Mouse (Mus musculus) left cerebral cortex, adult 18-20 months (tissue): Measurements from ENCODE around the gene Nav3. TPM values are rescaled to one million over a fixed set of nuclear protein-coding genes. Genes with fewer than 3 reads are reported as not detected.

Experiments used
- DNase-seq, 2 experiments: peaks; one replicate each; pipeline ENCODE4 v3.0.0; 2021 to 2022; ENCODE audit warnings: low spot score in 2 of 2, mixed read lengths in 1 of 2
- total RNA-seq, 2 experiments: library from RNA; stranded (reverse); gene quantifications; 2 replicates each; pipeline ENCODE4 v1.2.3; 2021

Gene Nav3
- total RNA-seq, 2 experiments from 2014 or later = 103 to 116 TPM

DNA sequence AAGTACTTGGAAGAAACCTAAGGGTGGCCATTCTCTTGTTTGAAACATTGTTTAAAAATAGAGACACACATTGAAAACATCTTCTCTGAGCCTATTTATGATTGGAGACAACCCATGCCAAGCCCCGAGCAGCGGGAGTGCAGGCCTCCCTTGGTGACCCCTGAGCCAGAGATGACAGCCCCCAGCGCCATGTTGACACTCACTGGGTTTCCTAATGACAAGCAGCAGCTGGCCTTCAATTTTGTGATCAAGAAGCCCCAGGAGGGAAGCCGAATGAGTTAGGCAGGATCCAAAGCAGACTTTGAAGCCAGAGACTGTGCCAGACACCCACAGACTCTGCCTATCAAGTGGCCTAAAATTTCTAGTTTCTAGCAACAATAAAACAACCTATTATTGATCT lies 263.1 kb downstream of the Nav3 start:
- no peak for DNase-seq

DNA sequence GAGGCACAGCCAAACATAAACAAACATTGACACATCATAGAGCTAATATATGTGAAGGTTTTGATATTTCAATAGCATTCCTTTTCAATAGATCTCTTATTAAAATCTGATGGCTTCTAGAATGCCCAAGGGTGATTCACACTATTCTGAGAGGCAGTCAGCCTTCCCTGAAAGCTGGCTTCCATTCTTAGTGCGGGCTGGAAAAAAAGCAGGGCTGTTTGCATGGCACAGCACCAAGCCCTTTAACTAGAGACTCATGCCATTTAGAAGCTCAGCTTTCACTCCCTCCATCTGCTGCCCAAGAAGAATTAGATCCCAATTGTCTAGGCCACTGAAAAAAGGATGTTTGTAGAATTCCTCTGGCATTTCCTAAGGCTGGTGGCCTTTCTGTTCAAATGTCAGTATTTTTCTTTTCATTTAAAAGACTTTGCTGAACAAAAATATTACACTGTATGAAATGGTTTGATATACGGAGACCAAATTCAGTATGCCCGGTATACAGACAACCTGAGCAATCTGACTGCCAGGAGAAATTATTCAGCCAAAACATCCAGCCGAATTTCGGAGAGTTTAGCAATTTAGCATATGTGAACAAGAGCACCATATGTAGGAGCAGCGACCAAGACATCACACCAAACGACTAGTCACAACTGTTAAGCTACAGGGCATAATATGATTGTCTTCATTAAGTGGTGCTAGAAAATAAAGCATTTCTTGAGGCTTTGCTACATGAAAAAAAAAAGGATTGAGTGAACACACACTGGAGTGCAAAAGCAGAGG lies 263.8 kb downstream of the Nav3 start:
- DNase-seq = peak; percentile 39 to 54

DNA sequence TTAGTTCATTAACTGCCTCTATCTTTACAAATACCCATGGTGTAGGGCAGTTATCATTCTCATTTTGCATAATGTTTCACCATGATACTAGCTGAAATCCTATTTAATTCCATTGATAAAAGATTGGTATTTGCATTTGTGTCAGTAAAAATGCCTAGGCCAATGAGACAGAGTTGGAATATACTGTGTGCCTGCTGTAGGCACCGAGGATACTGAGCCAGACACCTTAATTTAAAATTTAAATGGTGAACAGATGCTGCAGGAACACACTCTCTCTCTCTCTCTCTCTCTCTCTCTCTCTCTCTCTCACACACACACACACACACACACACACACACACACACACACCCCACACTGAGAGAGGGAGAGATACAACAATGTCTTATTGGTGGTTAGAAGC lies 269.8 kb downstream of the Nav3 start:
- DNase-seq = no peak

DNA sequence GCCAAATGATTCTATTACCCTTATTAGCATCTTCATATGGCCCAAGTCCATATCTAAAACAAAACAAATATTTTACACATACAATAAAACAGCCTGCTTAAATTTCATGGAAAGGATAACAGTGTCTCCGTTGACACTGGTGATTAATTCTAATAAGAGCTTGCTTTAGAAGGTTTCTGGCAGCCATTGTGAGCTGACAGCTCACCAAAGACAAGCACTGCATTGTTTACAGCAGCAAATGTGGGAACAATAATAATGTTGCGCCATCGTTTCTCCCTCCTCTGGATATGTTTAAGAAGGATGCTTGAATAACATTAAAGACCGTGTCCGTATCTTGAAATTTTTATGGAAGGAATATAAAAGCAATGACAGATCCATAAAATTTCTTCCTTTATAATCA lies 280.1 kb downstream of the Nav3 start:
- DNase-seq = no peak

DNA sequence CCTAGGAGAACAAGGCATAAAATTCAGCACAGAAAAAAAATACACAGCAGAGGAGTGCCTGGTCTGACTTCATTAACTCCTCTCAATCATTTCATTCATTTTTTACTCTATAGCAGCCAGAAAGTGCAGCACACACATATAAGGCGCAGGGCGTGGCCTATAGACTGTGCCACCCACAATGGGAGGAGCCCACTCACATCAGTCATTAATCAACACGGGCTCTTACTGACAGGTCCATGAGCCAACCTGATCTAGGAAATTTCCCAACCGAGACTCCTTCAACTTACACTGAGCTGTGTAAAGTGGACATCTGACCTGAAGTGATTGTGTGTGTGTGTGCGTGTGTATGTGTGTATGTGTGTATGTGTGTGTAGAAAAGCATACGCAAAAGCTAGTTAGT lies 286.6 kb downstream of the Nav3 start:
- DNase-seq = no peak

DNA sequence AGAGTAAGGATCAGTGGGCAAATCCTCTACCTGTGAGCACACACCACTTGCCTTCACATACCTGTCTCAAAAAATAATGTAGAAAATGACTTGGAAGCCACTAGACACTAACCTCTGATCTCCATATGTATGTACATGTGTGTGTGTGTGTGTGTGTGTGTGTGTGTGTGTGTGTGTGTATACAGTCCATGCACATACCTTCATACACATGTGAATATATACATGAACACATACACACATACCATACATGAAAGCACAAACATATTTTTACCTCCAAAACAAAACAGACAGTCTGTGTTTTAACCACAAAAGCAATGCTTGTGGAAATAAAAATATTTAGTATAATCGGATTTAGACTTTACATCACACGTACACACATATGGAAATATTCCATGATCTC lies 287.1 kb downstream of the Nav3 start:
- DNase-seq = no peak

DNA sequence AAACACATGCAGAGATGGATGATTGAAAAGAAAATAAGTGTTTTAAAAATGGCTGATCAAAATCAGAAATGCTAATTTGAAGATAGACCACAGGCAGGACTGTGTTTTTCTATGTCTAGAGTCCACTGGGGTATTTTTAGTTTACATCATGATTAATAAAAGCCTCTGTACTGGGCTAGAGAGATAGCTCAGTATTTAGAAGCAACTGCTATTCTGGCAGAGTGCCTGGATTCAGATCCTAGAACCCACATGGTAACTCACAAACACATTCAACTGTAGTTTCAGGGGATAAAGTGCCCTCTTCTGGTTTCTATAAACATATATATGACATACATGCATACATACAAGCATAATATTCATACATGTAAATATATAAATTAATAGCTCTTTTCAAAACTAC lies 293.4 kb downstream of the Nav3 start:
- no peak for DNase-seq

DNA sequence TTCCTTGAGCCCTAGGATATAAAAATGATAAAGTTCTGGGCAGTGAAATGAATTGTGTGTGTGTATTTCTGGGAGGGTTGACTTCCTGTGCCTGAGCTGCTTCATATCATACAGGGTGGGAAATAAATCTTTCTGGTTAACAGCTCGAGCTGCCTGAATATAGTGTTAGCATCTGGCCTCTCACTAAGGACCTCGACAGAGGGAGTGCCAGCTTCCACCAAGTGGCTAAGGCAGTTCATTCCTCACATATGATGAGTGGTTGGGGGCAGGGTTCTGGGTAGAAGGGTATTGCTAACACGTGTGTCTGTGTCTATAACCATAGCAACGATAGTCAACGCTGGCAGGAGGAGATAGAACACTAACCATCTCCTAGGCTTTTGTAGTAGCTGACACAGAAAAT lies 295.1 kb downstream of the Nav3 start:
- DNase-seq = no peak

DNA sequence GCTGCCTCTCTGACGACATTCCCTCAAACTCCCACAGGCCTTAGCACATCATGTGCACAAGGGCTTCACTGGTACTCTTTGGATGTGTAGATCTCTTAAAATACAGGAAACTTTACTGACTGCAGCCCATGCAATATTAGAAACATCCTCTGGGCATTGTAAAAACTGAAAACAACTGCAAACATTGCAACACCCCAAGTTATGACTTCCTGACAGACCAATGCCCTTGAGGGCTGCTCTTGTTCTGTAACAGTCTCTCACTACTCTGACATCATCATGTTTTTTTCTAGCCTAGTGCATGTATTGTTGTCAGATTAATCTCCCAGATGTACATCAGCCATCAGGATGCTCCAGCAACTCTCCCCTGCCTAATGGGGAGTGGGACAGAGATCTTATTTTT lies 296.5 kb downstream of the Nav3 start:
- DNase-seq = no peak

DNA sequence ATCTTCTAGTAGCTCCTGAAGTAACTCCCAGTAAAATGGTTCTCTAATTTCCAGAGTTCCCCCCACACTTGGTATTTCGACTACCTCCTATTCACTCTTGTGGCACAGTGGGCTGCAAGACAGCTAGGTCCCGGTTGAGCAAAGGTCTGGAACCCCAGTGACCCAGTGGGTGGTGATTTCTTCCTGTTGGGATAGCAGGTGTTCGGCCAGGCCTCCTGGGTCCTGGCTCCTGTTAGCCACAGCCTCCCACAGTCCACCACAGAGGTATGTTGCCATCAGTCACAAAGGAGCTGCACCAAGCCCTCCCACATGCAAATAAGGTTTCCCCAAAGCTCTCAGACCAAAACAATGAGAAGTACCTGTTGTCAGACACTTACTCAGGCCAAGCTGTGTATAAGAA lies 297.9 kb downstream of the Nav3 start:
- DNase-seq = no peak

DNA sequence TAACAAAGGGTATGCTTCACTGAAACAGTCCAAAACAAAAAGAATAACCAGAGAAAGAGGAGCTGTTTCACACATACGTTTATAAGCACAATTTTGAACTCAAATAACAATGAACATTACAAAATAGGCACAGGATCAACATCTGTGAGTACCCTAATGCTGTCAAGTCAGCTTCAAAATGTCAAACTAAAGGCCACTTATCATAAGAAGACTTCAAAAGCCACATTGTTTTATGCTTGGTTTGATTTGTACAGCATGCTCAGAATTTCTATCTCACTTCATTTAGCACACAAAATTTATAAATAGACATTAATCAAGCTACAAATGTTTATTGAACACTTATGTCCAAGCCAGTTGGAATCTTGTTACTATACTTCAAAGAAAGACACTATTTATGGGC lies 299.6 kb downstream of the Nav3 start:
- no peak for DNase-seq

DNA sequence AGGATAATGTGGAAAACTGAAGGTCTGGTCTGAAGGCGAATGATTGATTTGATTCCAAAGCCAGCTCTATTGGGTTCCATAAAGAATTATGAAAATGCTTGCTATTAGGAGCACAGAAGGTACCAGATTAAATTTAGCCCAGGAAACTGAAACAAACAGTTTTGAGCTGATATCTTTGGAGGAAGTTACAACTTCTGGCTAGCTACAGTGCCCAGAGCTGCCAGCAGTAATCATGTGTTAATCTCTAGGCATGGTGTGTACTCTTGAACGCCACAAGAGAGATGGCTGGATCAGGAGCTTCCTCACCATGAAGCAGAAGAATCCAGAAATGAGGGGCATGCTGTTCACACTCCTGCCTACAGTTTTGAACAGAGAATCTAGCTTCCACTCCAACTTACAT lies 300.5 kb downstream of the Nav3 start:
- no peak for DNase-seq

DNA sequence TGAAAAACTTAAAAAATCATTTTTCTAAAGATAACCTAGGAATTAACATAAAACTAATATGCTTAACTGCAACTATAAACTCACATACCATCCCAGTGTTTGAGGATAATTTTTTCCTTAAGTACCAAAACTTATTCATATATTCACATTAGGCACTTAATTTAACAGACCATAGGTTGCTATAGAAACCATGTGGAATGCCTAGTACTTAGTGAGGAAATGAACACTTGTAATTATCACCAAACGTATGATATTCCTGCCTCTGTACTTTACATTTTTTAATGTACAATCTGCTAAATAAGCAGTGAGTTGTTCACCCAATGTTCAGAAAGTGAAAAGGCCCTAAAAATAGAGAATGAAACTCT lies 301.1 kb downstream of the Nav3 start:
- no peak for DNase-seq

DNA sequence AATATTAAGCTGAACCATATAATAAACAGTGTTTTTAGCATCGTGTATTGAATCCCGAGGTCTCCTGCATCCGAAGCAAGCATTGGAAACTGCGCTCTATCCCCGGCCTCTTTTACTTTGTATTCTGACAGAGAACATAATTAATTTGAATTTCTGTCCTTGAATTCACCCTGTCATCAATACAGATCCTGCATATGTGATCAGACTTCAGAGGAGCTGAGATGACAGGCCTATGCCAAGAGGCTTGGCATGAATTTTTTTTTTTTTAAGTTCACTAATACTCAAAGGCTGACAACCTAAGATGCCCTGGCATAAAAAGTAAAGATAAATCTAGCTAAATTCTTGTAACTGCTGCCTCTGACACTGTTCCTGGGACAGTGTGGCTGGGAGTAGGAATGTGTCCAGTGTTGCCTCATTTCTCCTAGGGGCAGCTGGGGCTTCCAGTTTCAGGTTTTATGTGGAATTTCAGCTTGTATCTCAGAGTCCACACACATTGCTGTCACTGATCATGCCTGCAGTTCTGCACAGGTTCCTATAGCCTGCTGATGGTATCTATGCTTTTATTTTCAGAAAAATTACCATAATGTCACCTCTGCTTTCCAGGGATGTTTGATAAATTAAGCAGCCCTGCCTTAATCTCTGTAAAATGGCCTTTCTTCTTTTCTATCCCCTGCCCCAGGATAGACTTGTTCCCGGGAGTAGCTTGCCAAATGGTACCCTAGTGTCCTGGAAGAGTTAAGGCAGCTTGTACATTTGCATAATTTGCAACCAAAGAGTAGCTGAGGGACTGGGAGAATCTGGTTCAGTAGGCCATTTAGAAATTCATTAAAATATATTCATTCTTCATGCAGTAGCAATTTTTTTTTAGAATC lies 301.8 kb downstream of the Nav3 start:
- DNase-seq = no peak

DNA sequence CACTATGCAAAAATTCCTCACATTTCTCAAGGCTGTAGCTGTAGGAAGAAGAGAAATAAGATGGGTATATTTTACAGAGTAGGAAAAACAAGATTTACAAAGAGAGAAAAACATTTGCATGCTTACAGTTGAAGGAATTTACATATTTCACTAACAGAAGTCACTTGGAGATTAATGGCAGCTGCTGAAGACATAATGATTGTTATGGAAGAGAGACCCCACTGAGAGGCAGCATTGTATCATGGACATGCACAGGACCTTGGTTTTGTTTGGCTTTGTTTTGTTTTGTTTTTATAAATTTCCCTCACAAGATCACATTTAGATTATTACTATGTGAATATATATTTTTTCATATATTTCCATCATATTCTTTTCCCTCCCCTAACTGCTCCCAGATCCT lies 335.4 kb downstream of the Nav3 start:
- no peak for DNase-seq

DNA sequence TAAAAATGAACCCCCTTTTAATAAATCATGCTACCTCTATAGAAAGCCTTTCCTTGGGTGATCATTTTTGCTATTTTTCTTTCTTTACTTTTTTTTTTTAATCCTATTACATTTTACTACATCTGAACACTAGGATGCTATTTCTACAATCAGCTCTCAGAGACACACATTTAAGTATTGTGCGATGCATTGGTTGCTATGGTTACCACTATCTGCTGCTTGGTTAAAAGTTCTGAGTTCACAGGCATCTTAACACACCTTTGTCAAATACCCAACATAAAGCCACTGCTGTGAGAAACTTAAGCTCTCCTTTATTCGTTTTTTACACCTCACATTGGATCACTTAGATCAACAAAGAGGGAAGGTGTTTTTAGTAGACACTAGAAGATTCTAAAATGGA lies 338.7 kb downstream of the Nav3 start:
- no peak for DNase-seq

DNA sequence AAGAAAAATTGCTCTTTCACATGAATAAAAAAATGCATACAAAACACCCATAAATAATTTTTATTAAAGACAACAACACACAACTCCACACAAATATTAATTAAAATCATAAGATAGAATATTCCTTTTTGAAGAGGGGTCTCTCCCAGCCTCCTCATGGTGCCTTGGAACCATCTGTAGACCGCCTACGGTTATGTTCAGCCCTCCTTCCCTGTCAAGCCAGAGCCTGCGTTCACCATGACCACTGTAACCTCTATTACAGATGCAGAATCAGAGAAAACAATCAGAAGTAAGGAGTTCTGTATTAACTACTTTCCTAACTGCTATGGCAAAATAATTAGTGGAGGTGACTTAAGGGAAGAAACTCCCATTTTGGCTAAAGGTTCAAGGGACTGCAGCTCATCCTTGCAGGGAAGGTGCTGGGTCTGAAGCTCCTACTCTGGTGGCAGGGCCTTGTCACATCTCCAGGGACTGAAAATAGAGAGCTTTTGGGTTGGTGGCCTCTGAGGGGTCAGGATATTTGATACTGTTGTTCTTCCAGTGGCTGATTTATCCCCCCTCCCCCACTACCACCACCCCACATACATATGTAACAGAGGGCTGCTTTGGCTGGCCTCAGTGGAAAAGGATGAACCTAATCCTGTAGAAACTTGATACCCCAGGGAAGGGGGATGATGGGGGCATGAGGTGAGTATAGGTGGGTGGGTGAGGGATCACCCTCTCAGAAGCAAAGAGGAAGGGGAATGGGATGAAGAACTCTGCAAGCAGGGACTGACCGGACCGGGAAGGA lies 343.1 kb downstream of the Nav3 start:
- no peak for DNase-seq

DNA sequence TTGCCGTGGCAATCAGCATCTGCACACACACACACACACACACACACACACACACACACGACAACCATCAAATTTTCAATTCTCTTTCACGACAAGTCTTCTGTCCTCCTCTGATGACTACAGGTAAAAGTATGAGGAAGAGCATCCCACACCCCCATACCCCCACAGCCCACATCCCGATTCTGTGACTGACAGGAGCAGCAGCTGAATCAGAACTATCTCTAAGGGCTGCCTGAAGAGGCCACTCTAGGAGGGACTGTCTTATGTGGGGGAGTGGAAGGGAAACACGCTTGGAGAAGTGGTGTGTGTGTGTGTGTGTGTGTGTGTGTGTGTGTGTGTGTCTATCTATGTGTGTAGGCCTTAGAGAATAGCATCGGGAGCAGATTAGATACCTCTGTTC lies 352.7 kb downstream of the Nav3 start:
- no peak for DNase-seq

DNA sequence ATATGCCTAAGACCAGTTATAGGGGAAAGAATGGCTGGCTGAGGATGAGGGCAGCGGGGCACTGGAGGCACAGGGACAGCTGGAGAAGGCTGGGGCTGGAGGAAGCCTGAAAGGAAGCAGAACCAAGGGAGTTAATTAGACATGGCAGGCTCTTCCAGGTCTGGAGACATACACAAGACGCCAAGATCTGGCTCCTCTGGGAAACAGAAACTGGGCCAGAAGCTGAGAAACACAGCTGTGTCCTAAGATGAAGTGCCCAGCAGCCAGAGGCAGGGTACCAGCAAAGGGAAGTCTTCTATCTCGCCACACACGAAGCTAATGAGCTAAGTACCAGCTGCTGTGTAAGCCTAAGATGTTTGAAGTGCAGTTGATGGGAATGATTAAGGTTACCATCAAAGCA lies 353.8 kb downstream of the Nav3 start:
- no peak for DNase-seq

DNA sequence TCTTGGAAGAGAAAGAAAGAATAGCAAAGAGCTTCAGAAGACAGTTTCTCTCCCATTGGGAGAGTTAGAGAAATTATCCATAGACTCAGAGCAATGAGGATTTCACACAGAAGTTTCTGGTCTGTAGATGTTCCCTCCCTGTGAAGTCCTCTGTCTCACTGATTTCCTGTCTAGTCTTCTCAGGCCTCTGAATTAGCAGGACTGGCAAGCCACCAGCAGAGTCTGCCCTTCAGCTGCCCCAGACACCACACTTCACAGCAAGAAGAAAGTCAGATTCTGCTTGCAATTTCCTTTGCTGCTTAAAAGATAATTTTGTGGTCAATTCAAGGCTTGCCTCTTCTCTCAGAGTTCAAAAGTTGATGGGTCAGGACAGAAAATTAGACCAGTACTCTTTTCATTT lies 361.6 kb downstream of the Nav3 start:
- no peak for DNase-seq

DNA sequence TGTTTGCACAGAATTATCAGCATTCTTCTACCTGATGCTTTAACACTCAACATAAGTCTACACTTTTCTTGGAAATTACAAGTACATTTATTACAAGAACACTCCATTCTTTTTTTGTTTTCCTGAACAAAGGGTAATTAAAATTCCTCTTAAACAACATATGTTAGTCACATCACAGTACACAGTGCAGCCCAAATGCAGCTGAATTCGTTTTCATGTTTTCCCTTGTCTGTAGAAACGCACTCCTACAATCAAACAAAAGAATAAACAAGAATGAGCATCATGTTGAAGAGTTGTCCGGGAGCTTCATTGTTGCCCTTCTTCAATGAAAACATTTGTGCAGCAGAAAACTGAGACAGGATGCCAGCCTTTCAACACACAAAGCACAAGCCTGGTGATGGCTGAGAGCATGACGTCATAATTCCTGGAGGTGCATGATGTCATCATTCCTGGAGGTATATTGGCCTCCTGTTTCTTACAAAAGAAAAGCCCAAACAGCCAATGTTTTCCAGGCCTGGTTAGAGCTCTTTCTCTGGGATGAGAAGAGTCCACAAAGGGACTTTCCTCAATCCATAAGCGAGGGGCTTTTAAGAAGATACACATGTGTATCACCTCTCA lies 367.5 kb downstream of the Nav3 start:
- no peak for DNase-seq

DNA sequence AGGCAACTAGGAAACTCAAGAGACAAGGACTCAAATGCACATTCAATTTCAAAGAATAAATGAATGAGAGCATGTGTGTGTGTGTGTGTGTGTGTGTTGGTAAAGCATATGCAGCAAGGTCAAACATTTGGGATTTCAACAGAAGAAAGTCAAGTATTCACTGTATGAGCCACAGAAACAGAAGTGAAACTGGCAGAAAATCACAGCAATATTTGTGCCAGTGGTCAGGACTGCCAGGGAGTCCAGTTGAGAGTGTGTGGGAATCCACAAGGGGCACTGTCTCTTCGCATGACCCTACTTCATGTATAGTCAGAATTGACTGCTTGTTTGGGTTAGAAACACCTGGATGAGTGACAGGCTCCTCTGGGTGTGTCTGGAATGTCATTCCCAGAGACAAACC lies 370.1 kb downstream of the Nav3 start:
- no peak for DNase-seq
